Mouse (Mus musculus): ENCODE measurements around the gene Ppm1e. TPM values are rescaled to one million over a fixed set of nuclear protein-coding genes. Genes with fewer than 3 reads are reported as not detected.
A peak's percentile ranks its signal among the peaks of the same experiment; 100 is the strongest.
"Not testable (repeated sequence)": the region's sequence is repeated elsewhere in the genome, so short reads cannot be mapped to it uniquely, and the experiment has no call there.

The Ppm1e gene
- total RNA-seq, 1 experiment from 2014 or later = 2.6 TPM

DNA sequence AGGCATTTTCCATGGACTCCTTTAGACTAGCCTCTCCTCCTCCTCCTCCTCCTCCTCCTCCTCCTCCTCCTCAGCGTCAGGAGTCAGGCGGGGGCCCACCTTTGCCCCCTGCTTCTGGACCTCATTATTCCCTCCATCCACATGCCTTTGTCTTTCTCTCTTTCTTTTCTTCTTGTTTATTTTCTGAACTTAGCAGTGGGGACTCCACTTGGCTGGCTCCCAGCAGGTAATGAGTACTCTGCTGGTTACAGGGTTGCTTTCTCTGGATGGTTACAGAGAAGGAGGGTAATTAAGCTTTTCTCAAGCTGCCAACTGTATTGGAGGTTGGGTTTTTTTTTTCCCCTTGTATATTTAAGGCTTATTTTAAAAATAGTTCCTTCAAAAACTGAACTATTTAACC, 87.9 kb downstream of the Ppm1e start:
- no peak for ATAC-seq (replicated peaks in 1 of 2; ENCODE audit: insufficient read depth in 1 of 2, low FRiP score in 2 of 2, low TSS enrichment in 1 of 2, low read depth in 1 of 2, poor library complexity in 2 of 2, severe bottlenecking in 2 of 2)

DNA sequence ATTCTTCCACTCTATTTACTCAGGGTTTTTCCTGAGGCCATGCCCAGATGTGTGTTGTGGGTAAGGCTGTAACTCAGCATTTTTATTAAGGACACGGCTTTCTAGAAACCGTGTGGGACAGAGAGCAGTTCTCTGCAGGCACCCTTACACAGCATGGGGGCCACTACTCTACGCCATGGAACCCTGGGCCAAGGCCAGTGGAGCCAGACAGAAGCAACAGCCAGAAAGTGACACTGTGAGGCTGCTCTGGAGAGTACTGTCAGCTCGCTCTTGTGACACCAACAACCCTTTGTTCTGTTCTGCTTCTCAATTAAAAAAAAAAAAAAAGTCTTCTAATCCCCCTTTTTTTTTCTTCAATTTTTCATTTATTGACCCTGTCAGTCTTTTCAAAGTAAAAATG, 88.4 kb downstream of the Ppm1e start:
- no peak for ATAC-seq (replicated peaks in 1 of 2; ENCODE audit: insufficient read depth in 1 of 2, low FRiP score in 2 of 2, low TSS enrichment in 1 of 2, low read depth in 1 of 2, poor library complexity in 2 of 2, severe bottlenecking in 2 of 2)

GRCm38 (mm10) chr11:87268803-87269202, 90.0 kb downstream of the Ppm1e start:
- ATAC-seq (replicated peaks in 1 of 2; ENCODE audit: insufficient read depth in 1 of 2, low FRiP score in 2 of 2, low TSS enrichment in 1 of 2, low read depth in 1 of 2, poor library complexity in 2 of 2, severe bottlenecking in 2 of 2) = no peak

DNA sequence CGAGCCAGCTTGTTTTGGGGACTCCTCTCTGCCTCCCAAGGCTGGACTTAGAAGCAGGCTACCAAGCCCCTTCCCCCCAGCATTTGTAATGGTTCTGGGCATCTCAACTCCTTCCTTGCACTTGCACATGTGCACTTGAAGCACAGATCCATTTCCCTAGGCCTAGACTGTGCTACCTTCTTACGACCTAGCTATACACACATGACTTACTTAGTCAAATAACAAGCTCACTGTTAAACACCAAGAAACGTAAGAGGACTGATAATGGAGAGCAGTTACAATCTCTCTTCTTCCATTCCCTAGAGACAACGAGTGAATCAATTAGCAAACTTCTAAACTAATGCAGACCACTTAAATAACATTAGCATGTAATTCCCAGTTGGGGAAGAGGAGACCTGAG, 92.6 kb downstream of the Ppm1e start:
- no peak for ATAC-seq (replicated peaks in 1 of 2; ENCODE audit: insufficient read depth in 1 of 2, low FRiP score in 2 of 2, low TSS enrichment in 1 of 2, low read depth in 1 of 2, poor library complexity in 2 of 2, severe bottlenecking in 2 of 2)

GRCm38 (mm10) chr11:87263946-87264345, 94.9 kb downstream of the Ppm1e start:
- ATAC-seq (replicated peaks in 1 of 2; ENCODE audit: insufficient read depth in 1 of 2, low FRiP score in 2 of 2, low TSS enrichment in 1 of 2, low read depth in 1 of 2, poor library complexity in 2 of 2, severe bottlenecking in 2 of 2) = no peak; a peak in 1 of 4 replicates

- ATAC-seq (replicated peaks in 1 of 2; ENCODE audit: insufficient read depth in 1 of 2, low FRiP score in 2 of 2, low TSS enrichment in 1 of 2, low read depth in 1 of 2, poor library complexity in 2 of 2, severe bottlenecking in 2 of 2) = not testable (repeated sequence)
Measured at GRCm38 (mm10) chr11:87261705-87262104, 97.1 kb downstream of the Ppm1e start.

DNA sequence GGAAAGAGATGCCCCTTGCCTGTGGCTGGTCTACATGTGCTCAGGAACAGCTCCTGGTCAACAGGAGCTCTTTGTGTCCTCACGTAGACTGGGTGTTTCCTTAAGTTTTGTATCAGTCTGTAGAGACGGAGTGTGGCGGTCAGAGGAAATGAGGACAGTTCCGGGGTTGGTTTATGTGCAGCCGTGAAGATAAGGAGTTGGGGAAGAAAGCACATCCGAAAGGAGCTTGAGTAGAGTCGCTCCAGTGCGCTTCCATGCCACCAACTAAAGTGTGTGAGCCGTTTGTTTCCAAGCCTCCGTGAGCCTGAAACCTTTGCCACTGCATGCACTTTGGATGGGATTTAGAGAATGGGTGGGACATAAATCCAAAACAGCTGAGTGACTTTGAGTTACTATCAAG, 99.0 kb downstream of the Ppm1e start:
- peak; percentile 74 to 79 for ATAC-seq (replicated peaks in 1 of 2; ENCODE audit: insufficient read depth in 1 of 2, low FRiP score in 2 of 2, low TSS enrichment in 1 of 2, low read depth in 1 of 2, poor library complexity in 2 of 2, severe bottlenecking in 2 of 2)

DNA sequence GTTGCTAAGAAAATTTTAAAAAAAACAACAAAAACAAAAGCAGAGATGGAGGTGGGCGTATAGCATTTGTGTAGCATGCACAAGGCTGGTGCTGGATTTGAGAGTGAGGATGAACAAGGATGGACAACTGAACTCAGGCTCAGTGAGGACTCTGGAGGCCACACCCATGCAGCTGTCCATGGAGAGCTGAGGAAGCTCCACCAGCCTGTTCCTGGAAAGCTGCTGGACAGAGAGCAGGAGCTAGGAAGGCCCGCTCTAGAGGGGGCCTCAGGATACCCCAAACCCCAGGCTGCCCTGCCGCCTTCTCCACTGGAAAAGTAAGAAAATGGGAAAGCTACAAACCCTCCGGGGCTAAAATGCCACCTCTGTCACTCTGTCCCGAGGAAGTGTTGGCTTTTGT, 101.5 kb downstream of the Ppm1e start:
- no peak for ATAC-seq (replicated peaks in 1 of 2; ENCODE audit: insufficient read depth in 1 of 2, low FRiP score in 2 of 2, low TSS enrichment in 1 of 2, low read depth in 1 of 2, poor library complexity in 2 of 2, severe bottlenecking in 2 of 2)

DNA sequence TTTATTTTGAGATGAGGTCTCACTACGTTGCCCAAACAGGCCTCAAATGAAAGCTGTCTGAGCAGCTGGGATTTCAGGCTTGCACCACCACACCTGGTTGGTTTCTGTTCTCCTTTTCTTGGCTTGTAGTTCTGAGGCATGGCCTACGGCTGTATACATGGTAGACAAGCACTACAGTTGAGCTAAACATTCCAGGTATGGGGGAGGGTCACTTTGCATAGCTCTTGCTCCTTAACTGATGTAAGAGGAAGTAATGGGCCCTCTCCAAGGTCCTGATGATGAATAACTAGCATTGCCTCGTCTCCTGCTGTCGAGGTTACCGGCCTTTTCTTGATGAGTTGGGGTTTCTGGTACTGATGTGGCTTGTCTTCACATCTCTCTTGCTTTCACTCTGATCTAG, 104.7 kb downstream of the Ppm1e start:
- peak in 1 of 2 experiments; percentile 32; a peak in 1 of 4 replicates for ATAC-seq (replicated peaks in 1 of 2; ENCODE audit: insufficient read depth in 1 of 2, low FRiP score in 2 of 2, low TSS enrichment in 1 of 2, low read depth in 1 of 2, poor library complexity in 2 of 2, severe bottlenecking in 2 of 2)

DNA sequence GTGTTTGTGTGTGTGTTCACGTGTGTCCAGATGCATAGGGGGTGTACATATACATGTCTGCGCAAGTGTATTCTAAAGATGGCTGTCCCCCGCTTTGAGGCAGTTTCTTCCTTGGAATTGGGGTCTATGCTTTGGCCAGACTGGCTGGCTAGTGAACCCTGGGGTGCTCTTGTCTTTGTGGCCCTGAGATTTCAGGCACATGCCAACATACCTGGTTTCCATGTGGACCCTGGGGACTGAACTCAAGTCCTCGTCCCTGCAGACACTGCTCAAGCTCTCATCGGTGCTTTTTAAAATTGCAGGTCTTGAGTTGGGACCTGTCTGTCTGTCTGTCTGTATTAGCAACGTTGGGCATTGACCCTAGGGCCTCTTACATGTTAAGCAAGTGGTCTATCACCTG, 105.5 kb downstream of the Ppm1e start:
- no peak for ATAC-seq (replicated peaks in 1 of 2; ENCODE audit: insufficient read depth in 1 of 2, low FRiP score in 2 of 2, low TSS enrichment in 1 of 2, low read depth in 1 of 2, poor library complexity in 2 of 2, severe bottlenecking in 2 of 2)

- ATAC-seq (replicated peaks in 1 of 2; ENCODE audit: insufficient read depth in 1 of 2, low FRiP score in 2 of 2, low TSS enrichment in 1 of 2, low read depth in 1 of 2, poor library complexity in 2 of 2, severe bottlenecking in 2 of 2) = no peak
Measured at GRCm38 (mm10) chr11:87250132-87250531, 108.7 kb downstream of the Ppm1e start.

DNA sequence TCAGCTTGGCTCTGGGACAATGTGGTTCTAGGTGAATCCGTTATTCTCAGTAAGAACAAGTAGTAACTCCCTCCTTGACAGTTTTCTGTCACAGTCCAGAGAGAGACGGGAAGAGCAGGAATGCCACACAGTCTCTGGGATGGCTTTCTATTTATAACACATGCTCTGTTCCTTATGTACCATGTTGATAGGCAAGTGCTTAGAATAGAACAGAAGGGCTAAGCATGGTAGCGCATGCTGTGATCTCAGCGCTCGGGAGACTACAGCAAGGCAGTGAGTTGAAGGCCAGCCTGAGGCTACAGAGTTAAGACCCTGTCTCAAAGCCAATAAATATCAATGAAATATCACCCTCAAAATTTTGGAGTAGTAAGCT, 111.3 kb downstream of the Ppm1e start:
- no peak for ATAC-seq (replicated peaks in 1 of 2; ENCODE audit: insufficient read depth in 1 of 2, low FRiP score in 2 of 2, low TSS enrichment in 1 of 2, low read depth in 1 of 2, poor library complexity in 2 of 2, severe bottlenecking in 2 of 2)

GRCm38 (mm10) chr11:87246724-87247493, 111.9 kb downstream of the Ppm1e start:
- ATAC-seq (replicated peaks in 1 of 2; ENCODE audit: insufficient read depth in 1 of 2, low FRiP score in 2 of 2, low TSS enrichment in 1 of 2, low read depth in 1 of 2, poor library complexity in 2 of 2, severe bottlenecking in 2 of 2) = no peak

- ATAC-seq (replicated peaks in 1 of 2; ENCODE audit: insufficient read depth in 1 of 2, low FRiP score in 2 of 2, low TSS enrichment in 1 of 2, low read depth in 1 of 2, poor library complexity in 2 of 2, severe bottlenecking in 2 of 2) = no peak
Measured at GRCm38 (mm10) chr11:87246107-87246651, 112.6 kb downstream of the Ppm1e start.

DNA sequence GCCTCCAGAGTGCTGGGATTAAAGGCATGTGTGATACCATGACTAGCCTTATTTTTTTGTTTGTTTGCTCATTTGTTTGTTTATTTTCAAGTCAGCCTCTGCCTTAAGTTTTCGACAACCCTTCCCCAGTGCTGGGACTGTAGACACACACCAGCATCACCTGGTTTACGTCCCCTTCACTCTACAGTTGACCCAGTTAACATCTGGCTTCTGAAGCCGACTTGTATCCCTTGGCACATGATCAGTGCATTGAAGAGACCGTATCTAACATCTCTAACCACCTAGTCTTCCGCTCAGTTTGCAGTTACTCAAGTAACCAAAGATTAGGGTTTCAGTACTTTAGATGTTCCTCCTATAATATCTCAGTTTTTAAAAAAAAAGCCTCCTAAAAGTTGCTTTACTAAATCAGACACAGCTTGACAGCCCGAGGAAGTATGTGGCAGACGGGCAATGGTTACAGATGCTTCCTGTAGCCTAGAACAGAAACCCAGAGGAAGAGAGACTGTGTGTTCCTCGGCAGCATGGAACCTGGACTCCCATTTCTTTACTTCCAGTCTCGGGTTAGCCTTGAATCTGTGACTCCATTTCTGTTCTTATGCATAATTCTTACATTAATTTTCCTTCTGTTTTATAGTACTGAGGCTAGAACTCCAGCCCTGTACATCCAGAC, 113.5 kb downstream of the Ppm1e start:
- ATAC-seq (replicated peaks in 1 of 2; ENCODE audit: insufficient read depth in 1 of 2, low FRiP score in 2 of 2, low TSS enrichment in 1 of 2, low read depth in 1 of 2, poor library complexity in 2 of 2, severe bottlenecking in 2 of 2) = peak; percentile 70 to 90

DNA sequence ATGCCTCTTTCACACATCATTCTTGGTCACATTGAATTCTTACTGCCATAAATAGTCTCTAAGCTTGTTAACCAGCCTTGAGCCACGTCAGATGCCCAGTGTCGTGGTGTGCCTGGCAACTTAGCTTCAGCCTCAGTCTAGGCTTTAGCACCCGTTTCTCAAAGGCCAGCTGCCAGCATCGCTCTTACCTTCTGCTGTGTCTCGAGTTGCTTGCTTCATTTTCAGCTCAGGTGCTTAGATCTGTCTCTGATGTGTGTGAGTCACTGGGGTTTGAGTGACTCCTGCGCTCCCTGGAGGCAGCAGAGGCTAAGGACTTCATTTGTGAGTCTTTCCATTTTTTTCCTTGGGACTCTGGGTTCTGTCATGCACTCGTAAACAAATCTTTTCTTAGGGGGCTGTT, 117.6 kb downstream of the Ppm1e start:
- no peak for ATAC-seq (replicated peaks in 1 of 2; ENCODE audit: insufficient read depth in 1 of 2, low FRiP score in 2 of 2, low TSS enrichment in 1 of 2, low read depth in 1 of 2, poor library complexity in 2 of 2, severe bottlenecking in 2 of 2)

- ATAC-seq (replicated peaks in 1 of 2; ENCODE audit: insufficient read depth in 1 of 2, low FRiP score in 2 of 2, low TSS enrichment in 1 of 2, low read depth in 1 of 2, poor library complexity in 2 of 2, severe bottlenecking in 2 of 2) = no peak
Measured at GRCm38 (mm10) chr11:87240833-87241215, 118.0 kb downstream of the Ppm1e start.

DNA sequence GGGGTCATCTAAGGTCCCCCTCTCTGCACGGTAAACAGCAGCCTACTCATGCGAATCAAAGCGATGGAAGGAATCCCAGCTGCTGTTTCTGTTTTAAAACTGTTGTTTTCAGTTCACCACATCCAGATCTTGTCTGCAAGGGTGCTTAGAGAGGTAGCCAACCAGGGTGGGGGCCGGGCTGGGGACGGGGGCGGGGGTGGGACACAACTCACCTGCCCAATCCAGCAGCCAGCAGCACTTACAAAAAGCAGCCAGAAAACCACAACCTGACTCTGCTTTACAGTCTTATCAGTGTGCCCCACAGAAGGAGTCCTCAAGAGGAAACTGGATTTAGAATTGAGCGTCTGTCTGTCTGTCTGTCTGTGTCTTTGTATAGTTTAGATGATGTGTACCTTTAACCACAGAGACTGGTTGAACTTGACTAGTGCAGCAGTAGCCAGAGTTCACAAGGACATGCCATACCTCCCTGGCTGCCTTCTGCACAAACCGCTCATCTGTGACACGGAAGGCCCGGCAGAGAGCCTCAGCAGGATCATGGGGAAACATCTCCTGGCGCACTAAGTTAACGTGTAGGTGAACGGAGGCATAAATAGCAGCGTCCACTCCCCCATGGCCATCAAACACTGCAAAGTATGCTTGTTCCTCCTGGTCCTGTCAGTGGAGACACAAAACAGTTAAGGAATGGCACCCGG, 118.5 kb downstream of the Ppm1e start:
- no peak for ATAC-seq (replicated peaks in 1 of 2; ENCODE audit: insufficient read depth in 1 of 2, low FRiP score in 2 of 2, low TSS enrichment in 1 of 2, low read depth in 1 of 2, poor library complexity in 2 of 2, severe bottlenecking in 2 of 2)

All from hematopoietic stem cell, adult 5-6 weeks (primary cell).